Mouse (Mus musculus) lung, postnatal 4 days (tissue): ENCODE results near the gene Gm10320.

Source experiments
- DNase-seq, 2 experiments: peaks; one replicate each; pipeline ENCODE4 v3.0.0; 2021

Gene Gm10320

DNA sequence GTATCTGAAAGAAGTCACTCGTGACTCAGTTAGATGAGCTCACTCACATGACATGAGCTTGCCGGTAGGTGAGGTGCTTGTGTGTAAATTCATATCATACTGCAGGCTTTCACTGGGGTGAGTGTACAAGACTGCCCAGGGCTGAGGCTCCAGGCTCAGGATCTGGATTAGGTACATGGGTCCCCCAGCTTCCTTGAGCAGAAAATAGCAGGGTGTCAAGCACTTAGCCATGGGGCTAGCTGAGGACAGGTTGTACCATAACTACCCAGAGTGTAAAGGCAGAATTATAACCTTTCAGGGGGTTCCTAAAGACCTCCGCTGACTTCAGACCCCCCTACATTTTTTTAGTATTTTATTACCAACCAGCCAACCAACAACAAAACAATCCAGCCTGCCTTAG is at the start of gene Gm10320:
TSS of gene Gm10320 (minus strand) at position 93 of the 400 bp plus-strand sequence.
- DNase-seq: no peak

DNA sequence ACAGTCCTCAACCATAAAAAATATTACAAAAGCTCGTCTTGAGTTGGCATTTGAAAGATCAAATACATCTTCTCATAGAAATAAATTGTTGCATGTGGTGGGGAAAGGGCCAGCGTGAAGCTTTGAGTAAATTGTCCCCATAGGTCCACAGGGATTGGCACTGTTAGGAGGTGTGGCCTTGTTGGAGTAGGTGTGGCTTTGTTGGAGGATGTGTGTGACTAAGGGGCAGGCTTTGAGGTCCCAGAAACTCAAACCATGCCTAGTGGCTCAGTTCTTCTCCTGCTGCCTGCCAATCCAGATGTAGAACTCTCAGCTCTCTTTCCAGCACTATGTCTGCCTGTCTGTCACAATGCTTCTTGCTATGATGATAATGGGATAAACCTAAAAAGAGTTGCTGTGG is 49.8 kb upstream of the Gm10320 start:
- DNase-seq: no peak

DNA sequence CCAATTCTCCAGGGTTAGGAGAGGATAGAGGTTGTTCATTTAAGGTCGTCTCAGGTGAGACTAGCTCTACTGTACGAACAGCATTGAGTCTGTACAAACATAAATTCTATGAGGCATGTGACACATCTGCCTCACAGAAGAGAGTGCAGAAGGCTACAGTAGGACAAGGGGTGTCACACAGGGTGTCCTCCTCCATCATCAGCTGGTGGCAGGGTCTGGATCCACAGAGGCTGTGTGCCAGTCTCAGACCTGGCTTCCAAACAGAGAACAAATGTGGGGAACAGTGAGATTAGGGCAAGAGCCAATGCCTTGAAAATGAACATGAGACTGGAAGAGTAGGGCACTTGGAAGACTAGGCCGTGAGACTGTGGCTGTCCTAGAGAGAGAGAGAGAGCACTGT is 48.4 kb upstream of the Gm10320 start:
- no peak for DNase-seq

DNA sequence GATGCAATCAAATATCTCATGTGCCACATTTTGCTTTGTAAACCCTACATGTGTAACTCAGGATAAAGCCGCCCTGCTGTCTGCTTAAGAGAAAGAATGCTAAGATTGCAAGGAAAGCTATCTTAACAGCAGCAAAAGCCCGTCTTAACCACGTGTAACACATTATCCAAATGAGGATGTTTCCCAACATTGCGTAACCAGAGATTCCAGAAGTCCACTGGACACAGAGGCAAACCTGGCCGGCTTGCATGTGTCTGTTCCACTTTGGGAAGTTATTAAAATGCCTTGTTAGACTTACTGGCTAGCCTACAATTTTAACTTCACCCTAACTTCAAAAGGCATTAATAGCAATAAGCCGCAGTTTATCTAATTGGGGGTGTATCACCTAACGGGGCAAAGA is 47.5 kb upstream of the Gm10320 start:
- no peak for DNase-seq

DNA sequence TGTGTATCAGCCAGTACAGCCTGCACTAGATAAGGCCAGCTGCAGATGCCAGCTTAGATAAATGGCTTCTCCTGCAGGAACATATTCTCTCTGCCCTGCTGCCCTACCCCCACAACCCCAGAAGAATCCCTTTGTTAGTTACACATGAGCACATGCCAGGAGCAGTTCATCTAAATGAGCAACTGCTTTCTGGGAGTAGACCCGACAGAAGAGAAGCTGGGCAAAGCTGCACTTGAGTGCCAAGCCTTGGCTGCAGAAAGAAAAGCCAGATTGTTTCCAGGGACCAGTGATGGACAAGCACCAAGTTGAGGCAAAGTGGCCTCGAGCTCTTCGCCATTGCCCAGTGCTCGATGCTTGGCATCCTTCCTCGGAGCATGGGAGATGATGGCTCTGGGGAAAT is 46.8 kb upstream of the Gm10320 start:
- no peak for DNase-seq

DNA sequence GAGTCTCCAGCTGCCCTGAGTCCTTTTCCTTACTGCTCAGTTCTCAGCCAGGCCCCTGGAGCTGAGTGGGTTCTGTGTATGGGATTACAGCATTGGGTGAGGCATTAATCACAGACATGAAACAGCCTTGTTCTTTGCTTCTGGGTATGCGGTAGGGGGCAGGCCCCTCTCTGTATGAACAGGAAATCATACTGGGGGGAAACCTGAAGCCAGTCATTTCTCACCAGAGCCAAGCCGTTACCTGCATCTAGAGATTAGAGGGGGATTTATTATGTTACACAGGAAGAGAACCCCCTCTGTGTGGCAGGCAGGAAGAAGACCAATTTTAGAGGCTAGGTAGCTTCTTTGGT is 43.1 kb upstream of the Gm10320 start:
- no peak for DNase-seq

DNA sequence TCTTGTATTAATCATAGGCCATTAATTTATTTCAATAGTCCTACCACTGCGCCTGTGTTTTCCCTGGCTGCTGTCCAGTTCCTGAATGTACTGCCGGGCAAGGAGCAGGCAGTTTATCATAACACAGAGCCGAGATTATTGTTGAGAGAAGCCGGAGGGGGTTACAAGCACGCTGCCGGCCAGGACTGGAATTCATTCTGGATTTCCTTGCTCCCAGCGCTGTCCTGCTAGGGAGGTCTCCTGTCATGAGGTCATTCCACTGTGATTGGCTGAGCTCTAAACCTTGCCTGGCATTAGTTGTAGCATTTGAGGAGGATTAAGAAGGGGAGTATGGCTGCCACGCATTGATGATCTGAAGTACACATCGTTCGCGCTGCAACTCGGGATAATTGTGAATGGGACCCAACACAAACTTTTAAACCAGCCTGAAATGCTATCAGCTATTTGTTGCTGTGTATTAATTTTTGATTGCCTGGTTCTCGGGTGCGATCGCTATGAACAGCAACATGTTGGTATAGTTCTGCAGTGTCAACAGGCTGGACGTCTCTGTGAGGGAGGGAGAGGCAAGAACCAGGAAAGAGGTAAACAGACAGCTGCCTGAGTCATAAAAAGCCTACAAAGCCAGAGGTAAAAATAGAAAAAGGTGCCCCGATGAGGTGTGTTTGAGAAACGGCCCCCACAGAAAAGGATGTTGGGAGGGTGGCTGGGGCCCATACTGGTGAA is 42.5 kb upstream of the Gm10320 start:
- peak; percentile 64 to 68 for DNase-seq

DNA sequence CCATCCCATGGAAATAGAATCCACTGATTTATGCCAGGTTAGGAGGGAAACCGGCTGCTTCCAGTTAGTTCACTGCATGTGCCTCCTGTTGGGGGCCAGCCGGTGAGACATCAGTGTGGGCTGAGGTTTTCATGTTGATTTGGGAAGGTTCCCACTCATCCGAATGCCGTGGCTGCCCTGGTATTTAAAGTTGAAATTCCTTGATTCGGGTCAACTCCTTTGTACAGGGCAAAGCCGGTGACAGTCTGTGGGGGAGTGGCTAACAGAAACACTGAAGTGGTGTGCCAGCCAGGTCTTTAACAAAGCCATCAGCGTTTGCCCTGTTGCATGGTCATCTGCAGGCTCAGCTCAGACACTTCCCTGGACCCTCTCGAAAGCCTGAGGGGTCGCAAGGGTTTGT is 41.6 kb upstream of the Gm10320 start:
- DNase-seq: no peak

DNA sequence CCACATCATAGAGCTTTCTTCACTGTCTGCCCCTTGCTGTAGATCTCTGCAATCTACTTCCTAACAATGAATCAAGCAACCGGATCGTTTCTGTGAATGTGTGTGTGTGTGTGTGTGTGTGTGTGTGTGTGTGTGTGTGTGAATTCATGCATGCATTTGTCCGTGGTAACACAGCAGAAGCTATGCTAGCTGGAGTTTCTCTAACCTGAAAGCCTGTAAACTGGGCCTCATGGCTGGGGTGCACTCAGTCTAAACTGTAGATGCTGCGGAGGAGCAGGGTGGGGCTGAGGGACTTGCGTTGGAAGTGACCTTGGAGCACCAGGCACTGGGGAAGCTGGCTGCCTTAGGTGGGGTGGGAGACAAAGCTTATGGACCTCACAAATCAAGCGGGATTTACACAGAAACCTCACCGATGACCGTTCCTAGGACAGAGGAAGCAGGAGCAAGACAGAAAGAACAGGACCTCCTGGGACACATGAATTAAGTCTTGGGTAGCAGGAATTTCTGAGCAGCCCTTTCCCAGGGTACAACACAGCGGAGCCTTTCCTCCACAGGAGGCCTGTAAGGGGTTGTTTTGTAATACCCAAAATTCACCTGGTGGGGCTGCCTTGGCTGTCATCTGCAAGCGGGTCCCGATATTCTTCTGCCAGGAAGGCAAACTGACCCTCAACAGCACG is 41.0 kb upstream of the Gm10320 start:
- no peak for DNase-seq

DNA sequence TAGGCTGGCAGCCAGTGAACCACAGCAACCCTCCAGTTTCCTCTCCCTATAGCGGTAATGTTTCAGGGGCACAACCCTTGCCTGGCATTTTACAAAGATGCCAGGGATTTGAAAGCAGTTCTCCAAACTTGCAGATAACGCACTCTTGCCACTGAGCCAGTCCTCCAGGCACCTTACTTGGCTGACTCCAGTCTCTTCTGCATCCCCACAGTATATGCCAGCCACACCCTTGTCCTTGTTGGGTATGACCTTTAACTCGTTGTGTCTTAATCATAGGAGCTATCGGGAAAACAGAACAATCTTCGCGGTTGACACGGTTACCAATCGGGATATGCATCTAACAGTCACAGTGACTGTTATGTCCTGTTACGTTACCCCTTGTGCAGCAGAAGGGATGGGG is 40.2 kb upstream of the Gm10320 start:
- DNase-seq: no peak

DNA sequence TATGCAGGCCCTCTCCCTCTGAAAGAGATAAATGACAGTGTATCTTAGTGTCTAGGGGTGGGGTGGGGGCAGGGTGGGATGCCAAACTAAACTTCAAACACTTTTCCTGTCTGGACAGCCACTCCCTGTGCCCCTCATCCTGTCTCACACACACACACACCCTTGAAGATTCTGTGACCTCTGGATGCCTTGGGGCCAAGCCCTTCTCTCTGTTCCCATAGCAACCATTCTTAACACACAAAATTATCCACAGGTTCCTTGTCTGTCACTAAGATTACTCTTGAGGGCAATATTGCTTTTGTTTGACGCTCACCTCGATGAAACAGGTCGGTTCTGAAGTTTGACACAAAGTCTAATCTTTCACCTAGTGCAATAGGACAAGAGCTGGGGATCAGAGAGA is 39.5 kb upstream of the Gm10320 start:
- DNase-seq: no peak

DNA sequence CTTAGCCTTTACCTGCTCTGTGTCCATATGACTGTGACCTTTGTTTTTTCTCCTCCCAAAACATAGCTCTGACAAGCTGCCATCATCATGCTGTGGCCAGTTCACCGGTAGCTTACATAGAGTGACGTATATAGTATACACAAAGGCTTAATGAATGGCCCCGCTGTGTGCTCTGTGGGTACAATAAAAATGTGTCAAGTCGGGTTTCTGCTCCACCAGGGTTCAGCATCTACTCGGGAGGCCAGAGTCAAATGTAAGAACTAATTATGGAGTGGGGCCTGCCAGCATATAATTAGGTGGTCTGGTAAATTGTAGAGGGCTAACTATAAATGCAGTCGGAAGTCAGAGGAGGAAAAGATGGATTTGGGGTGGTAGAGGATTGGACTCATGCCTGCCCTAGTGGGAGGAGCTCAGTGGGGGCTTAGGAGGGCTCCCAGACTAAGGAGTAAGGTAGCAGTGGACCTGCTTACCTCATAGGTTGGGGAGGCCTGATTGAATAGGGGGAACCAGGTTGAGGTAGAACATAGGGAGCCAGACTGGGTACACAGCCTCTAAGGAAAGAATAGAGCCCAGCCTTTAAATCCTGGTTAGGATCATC is 32.0 kb upstream of the Gm10320 start:
- DNase-seq: no peak

DNA sequence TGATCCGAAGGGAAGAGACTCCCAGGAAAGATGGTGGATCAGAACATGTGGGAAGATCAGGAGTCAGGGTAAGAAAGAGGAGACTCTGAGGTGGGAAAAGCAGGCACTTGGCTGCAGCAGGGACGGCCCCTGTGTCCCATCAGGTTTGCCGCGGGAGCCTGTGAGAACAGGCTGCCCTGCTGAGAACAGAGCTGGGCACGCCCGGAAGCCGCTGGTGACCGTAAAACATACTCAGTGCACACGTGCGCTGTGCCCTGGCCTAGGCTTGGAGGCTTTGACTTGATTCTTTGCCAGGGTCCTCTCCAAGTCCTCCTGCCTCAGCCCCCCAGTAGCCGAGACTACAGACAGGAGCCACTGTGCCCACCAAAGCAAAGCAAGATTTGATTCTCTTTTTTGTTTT is 26.5 kb upstream of the Gm10320 start:
- no peak for DNase-seq

DNA sequence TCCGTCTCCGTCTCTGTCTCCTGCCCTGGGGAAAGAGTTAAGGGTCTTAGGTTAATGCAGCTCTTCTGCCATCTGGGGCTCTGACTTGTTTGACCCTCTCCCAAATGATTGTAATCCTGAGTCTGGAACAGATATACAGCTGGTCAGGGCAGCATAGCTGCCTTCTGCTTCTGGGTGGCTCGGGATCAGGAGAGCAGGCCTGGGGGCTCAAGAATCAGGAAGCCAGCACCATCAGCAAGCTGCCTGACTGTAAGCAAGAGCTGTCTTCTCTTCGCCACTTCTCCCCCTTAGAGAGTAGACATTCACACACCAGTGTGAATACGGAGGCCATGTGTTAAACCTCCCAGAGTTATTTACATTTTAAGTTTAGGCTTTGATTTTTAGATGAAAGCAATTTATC is 25.9 kb upstream of the Gm10320 start:
- no peak for DNase-seq

DNA sequence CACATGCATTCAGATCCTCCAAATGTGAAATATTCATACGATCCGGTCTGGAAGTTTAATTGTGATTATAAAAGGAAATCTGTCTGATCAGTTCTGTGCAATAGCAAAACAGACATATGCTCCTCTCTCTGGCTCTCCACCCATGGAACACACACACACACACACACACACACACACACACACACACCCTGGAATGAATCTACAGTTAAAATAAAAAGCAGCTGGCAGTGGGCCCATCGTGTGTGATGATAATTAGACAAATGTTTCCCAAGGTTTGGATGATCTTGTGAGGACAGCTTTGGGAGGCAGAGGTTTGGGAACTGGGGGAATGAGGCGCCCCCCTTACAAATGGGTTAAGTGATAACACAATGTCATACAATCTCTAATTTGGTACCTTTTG is 25.2 kb upstream of the Gm10320 start:
- DNase-seq: no peak

DNA sequence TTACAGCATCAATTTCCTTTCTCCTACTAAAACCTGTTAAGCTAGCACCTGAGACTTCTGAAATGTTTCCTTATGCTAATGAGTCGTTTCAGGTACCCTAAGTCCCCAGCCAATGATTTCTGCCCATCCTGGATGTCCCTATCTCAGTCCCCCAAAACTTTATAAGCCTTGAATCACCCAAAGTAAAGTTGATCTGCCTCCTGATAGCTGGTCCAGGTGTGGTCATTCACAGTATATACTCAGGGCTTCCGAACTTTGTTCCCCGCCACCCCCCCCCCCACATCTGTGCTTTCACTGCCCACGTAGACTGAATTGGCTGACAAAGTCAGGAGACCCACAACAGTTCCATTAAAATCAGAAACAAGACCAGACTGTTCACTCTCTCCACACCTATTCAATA is 20.3 kb upstream of the Gm10320 start:
- no peak for DNase-seq

DNA sequence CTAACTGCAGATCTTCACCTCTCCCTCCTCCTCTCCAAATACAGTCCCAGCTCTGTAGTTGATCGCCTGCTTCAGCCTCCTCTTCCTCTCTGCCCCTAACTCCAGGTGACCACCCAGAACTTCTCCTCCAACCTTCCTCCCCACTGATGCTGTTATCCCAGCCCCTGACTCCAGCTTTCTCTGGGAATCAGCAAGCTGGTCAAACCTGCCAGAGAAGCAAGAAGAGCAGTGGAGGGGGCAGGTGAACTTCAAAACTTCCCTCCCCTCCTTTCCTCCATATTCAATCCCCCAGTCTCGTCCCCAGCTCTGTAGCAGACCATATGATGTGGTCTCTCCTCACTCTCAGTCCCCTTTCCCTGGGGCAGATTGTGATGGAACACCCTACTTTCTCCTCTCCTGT is 15.9 kb upstream of the Gm10320 start:
- DNase-seq: no peak

DNA sequence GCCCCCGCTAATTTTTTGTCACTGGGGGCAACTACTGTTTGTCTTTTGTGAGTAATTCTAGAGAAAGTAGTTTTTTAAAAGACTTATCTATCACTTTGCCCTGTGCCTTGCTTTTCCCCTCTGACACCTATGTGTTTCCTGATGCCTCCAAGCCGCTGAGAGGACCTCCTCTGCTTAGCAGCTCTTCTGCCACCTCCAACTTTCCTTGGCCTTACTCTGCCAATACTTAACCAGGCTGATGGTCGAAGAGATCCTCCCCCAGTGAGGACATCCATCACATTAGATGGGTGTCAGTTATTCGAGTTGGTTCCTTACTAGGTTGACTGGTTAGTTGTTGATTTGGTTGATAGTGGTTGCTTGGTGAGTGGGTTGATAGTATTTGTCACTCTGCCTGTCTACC is 14.7 kb upstream of the Gm10320 start:
- DNase-seq: no peak

DNA sequence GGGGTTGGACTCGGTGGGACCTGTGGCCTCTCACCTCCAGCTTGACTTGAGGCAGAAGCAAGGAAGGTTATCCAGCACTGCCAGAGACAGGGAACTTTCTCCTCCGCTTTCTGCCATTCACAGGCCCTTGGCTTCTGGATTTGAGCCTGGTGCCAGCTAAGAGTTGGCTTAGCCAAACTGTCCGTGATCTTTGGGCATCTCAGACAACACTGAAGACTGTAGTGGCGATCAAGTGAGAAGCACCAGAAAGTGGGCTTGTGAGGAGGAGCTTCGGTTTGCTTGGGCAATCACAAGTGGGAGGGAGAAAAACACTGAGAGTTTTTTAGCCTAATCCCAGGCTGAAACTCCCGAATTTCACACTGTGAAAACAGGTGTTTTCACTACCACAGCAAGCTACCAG is 14.2 kb upstream of the Gm10320 start:
- no peak for DNase-seq

DNA sequence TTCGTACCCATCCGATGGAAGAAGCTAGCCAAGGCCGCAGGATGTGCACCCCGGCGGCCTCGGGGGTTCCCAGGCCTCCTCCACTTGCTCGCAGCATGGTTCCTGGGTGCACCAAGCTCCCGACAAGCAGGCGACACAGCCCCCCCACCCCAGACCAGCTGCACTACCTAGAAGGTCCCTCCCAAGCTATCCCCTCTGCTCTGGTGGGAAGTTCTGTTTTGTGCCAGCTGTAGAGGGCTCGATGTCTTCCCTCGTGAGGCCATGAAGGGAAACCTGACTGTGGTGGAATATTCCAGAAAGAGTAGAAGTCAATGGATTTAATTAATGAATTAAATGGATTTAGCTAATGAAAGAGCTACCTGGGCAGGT is 13.7 kb upstream of the Gm10320 start:
- no peak for DNase-seq

DNA sequence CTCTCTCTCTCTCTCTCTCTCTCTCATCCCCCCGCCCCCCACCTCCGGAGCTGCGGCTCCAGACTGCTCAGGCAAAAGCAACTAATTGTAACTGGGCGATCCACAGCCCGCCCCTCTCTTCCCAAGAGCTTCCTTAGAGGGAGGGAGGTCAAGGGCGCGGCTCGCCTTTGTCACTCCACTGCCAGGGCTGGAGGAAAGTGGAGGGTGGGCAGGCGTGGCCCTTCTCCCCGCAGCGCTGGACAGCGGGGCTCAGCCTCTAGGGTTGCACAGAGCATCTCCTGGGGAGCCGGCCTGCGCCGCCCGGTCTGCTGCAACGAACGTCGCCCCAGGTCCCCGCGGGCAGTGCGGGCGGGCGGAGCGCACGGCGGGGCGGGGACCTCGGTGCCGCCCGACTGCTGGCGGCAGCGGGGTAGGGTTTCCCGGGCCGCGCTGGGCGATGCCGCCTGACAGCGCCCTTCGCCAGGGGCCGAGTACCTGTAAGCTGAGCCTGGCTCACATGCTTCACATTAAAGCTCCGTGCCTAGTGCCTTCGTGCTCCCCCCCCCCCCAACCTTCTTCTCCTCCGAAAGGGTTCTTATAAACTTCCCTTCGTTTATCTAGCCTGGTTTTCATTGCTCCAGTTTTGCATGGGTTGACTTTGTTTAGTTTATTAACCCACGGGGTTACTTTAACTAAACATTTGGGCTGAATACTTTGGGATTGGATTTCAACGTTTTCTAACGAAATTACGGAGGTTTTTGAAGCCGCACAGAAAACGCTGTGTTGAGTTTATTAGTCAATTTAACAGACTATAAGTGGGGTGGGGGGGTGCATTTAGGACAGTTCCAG is 13.1 kb upstream of the Gm10320 start:
- DNase-seq: peak; percentile 32 to 48

DNA sequence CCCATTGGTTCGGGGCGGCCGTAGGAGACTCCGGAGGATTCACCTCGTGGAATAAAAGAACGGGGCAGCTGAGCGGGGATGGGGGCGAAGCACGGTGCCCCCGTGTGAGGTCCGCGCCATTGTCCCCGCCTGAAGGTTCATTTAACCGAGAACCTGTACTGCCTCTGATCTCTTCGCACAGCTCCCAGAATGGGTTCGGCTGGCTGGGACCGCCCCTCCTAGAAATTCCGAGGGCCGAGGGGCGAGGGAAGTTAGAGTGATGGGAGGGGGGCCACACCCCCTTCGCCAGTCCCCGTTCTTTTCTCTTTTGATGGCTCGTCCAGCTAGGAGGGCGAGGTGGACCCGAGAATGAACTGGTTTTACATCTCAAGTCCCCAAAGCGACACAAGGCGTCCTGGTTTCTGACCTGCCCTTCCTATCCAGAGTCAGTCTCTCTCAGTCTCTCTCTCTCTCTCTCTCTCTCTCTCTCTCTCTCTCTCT is 12.4 kb upstream of the Gm10320 start:
- DNase-seq: no peak

DNA sequence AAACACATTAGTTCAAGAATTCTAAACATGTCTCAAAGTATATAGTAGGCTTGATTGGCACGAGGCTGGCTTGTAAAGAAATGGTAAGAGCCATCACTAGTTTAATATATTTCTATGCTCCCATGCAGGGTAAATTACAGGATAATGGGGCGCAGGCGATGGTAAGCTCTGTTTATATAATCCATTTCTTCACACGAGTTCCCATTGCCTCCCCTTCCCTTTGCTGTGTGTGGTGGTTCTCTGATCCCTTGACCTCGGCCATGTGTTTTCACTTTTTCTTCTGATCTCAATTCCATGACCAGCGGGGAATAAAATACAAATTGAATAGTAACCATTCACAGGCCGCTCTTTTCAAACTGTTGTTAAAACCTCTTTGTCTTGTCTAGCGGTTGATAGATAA is 11.8 kb upstream of the Gm10320 start:
- no peak for DNase-seq
